In genomic region chr13:23581408-23582218, GRCm38 (mm10) we compare ENCODE assay signal across 7 mouse cellular contexts. TPM values are rescaled to one million over a fixed set of nuclear protein-coding genes. Genes with fewer than 3 reads are reported as not detected.
DNase-seq lines count a peak whose midpoint lies in the region; ATAC-seq lines count a peak whose summit lies in the region.

Hist1h4d (plus strand) TSS chr13:23581598.

- ATAC-seq in midbrain, embryonic 13.5 days, result peak; percentile 92

- H3K27me3 ChIP-seq in embryonic facial prominence, embryonic 10.5 days (replicated peaks; ENCODE audit: low read depth, poor library complexity, severe bottlenecking), result no peaks in the 10 kb centered on the region
- no peaks in the 10 kb centered on the region for H3K27me3 ChIP-seq in limb, embryonic 10.5 days (ENCODE audit: low read depth, poor library complexity, severe bottlenecking)
- no peaks in the 10 kb centered on the region for H3K27me3 ChIP-seq in midbrain, embryonic 13.5 days

- no peaks in the 10 kb centered on the region for H3K36me3 ChIP-seq in embryonic facial prominence, embryonic 10.5 days (replicated peaks)
- H3K36me3 ChIP-seq in limb, embryonic 10.5 days, result no peaks in the 10 kb centered on the region
- no peaks in the 10 kb centered on the region for H3K36me3 ChIP-seq in midbrain, embryonic 13.5 days

- H3K27ac ChIP-seq in embryonic facial prominence, embryonic 10.5 days (replicated peaks), result peak within 1 kb of the TSS; percentile 94
- H3K27ac ChIP-seq in limb, embryonic 10.5 days, result peak within 1 kb of the TSS; percentile 95
- peak within 1 kb of the TSS; percentile 81 for H3K27ac ChIP-seq in midbrain, embryonic 13.5 days

- peak within 1 kb of the TSS; percentile 84 for H3K4me2 ChIP-seq in midbrain, embryonic 13.5 days (replicated peaks)

- H3K4me1 ChIP-seq in embryonic facial prominence, embryonic 10.5 days, result peaks cover 37% of the 10 kb centered on the region
- peaks cover 41% of the 10 kb centered on the region for H3K4me1 ChIP-seq in limb, embryonic 10.5 days
- peaks cover 50% of the 10 kb centered on the region for H3K4me1 ChIP-seq in midbrain, embryonic 13.5 days (replicated peaks)

- no peaks in the 10 kb centered on the region for H3K9me3 ChIP-seq in embryonic facial prominence, embryonic 10.5 days
- no peaks in the 10 kb centered on the region for H3K9me3 ChIP-seq in limb, embryonic 10.5 days (replicated peaks)
- H3K9me3 ChIP-seq in midbrain, embryonic 13.5 days, result no peaks in the 10 kb centered on the region

- under 1% methylated on average over 43 of the region's 43 CpGs for WGBS in embryonic facial prominence, embryonic 10.5 days
- 0% methylated on average over 43 of the region's 43 CpGs for WGBS in limb, embryonic 10.5 days
- WGBS in midbrain, embryonic 13.5 days, result under 1% methylated on average over 43 of the region's 43 CpGs

- H3K9ac ChIP-seq in midbrain, embryonic 13.5 days (replicated peaks), result peak within 1 kb of the TSS; percentile 72

- H3K4me3 ChIP-seq in embryonic facial prominence, embryonic 10.5 days, result peak within 1 kb of the TSS; percentile 65
- peak within 1 kb of the TSS; percentile 61 for H3K4me3 ChIP-seq in limb, embryonic 10.5 days
- H3K4me3 ChIP-seq in midbrain, embryonic 13.5 days (replicated peaks), result peak within 1 kb of the TSS; percentile 53

- DNase-seq in adrenal gland, postnatal 10 days, result peak; percentile 97
- peak; percentile 93 for DNase-seq in embryonic facial prominence, embryonic 10.5 days (ENCODE audit: low spot score)
- peak; percentile 92 for DNase-seq in gonadal fat pad, adult 2 months (ENCODE audit: low read depth)
- peak; percentile 96 for DNase-seq in kidney, adult 11 months
- DNase-seq in limb, embryonic 10.5 days (ENCODE audit: low spot score), result peak; percentile 95
- peak; percentile 97 for DNase-seq in spleen, adult 12 weeks (ENCODE audit: low spot score)

RNA-seq across cellular contexts. Expression of gene Hist1h4d, which starts in this region (rescaled TPM):
- 100 to 1,000 TPM; 294 to 310 TPM for total RNA-seq in adrenal gland, postnatal 10 days (2021)
- 97.2 and 97.7 TPM in 2 replicates for polyA plus RNA-seq in embryonic facial prominence, embryonic 10.5 days (2016; fragmentation: Nextera tagmentation; extraction: Ambion mirVana)
- 6.9 and 9.6 TPM in 2 replicates for polyA plus RNA-seq in gonadal fat pad, adult 2 months (2012; rRNA removed)
- 109 and 120 TPM in 2 replicates for polyA plus RNA-seq in limb, embryonic 10.5 days (2016; fragmentation: Nextera tagmentation; extraction: Ambion mirVana)
- polyA plus RNA-seq in midbrain, embryonic 13.5 days (2015; fragmentation: Nextera tagmentation; extraction: Ambion mirVana), result 74.3 and 84.0 TPM in 2 replicates

Comparison
In these comparisons a context has a peak if more than half of its experiments do, and no peak if none do; other contexts are left out.
1. Peak in every context shown above with its lines: DNase-seq, ATAC-seq, H3K4me3 ChIP-seq and H3K27ac ChIP-seq.